Mouse (Mus musculus): ENCODE results near the gene Znhit2.

The Znhit2 gene

GRCm38 (mm10) chr19:6047154-6047898, 13.7 kb upstream of the Znhit2 start:
- DNase-seq: no peak

DNA sequence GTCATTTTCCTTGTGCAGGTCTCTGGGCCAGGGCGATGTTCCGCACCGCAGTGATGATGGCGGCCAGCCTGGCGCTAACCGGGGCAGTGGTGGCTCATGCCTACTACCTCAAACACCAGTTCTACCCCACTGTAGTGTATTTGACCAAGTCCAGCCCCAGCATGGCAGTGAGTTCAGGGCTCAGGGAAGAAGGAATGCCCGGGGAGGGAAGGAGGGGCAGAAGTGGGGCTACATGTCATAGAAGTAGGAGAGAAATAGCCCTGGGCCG, 13.2 kb upstream of the Znhit2 start:
- no peak for DNase-seq

DNA sequence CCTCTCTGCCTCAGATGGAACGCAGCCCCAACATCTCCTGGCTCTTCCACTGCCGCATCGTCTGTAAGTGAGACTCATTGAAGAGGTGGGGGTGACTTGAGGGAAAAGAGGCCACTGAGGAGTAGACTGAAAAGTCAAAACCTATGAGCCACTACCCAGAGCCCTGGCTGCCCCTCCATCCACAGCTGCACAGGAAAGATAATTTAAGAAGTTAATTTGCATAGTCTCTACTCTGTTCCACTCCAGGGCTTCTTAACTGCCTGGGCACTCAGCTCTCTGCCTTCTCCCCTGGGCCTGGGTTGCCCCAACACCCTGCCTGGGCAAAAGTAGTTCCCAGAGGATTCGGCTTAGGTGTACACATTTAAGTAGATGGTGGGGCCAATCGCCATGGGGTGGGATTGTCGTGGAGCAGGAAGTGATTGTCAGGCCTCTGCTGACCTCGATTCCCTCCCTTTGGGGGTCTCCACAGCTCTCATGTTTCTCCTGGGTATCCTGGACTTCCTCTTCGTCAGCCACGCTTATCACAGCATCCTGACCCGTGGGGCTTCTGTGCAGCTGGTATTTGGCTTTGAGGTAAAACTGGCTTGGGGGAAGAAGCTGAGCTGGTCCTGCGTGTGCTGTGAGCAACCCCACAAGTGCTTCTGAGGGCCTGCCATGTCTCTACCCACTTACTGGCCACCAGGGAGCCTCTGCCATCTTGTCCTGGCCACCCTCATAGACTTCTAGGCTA, 12.1 kb upstream of the Znhit2 start:
- DNase-seq: no peak

GRCm38 (mm10) chr19:6052516-6052915, 8.5 kb upstream of the Znhit2 start:
- DNase-seq: no peak

DNA sequence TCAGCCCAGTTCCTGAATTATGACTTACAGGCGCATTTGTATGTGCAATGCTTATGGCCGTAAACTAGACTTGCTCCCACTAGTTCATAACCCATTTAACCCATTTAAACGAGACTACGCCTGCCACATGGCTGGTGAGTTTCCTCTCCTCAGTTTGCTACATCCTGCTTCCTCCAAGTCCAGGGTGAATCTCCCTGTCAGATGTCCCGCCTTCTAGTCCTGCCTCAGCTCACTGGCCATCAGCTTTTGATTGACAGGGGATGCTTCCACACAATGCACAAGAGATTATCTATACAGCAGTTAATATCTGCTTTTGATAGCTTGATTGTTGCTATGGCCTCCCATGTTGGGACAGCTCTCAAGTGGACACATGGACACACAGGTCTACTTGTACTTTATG, 6.7 kb upstream of the Znhit2 start:
- DNase-seq: no peak

DNA sequence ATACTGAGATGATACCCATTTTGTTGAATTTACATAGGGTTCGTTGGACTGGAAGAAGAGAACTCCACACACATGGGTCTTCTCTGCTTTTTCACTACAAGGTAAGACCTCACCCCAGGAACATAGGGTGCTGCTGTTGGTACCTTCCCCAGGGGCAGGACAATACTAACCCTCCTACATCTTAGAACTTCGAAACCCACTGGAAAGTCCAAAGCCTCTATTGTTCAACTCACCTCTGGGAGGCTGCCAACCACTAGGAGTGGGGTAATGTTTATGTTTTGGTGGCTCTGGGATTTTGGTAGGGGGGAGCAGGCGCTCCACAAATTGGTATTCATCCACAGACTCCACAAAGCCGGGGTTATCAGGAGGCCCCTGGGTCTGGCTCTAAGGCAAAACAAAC, 4.3 kb upstream of the Znhit2 start:
- DNase-seq: no peak

DNA sequence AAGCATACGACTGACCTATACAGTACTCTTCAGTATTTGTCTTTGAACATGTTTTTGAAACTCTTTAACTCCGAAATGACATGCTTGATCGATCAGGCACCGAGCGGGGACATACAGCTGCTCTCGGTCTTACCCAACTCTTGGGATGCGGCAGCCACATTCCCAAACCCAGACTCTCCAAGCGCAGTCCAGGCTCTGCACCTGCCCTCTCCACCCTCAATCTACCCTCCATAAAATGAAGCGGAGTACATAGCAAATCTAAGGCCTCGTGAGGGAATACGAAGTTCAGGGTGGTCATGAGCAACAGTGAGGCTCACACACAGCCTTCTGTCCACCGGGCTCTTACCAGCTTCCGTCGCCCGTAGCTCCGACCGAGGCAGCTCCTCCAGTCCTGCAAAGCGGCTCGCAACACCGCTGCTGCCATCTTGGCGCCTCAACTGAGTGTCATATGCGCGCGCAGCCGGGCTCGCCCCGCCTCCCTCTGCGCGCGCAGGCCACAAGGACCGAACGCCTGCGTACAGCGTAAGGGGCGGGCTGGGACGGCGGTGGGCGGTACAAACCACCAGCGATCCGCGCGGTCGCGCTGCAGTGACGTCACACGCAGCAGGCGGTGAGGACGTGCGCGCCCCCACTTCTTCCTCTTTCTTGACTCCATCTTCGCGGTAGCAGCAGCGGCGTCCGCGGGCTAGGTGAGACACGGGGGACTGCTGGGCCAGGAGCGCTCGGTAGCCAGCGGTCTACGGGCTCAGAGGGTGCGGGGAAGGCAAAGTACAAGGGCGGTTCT, 3.5 kb upstream of the Znhit2 start, which contains the start of the genes Mrpl49 and Fau:
Gene Mrpl49 (minus strand): TSS at position 473 of the 784 bp plus-strand sequence.
Gene Fau (plus strand): TSS at position 532 of the 784 bp plus-strand sequence.
- DNase-seq: peak; percentile 100

DNA sequence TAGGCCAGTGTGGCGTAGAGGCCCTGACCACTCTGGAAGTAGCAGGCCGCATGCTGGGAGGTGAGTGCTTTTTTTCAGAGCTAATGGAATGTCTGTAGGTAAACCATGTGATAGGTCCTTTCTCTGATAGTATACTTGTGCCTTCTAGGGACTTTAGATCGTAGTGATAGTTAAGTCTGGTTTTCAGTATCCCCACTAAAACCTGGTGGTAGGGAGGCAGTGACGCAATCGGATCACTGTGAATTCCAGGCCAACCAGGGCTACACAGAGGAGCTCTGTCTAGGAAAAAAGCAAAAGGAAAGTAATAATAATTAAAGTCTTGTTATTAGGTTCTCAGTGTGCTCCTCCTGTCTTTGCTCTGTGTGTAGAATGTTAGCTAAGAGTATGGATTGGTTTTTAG, 2.5 kb upstream of the Znhit2 start:
- no peak for DNase-seq

GRCm38 (mm10) chr19:6058966-6059365, 2.0 kb upstream of the Znhit2 start:
- no peak for DNase-seq

DNA sequence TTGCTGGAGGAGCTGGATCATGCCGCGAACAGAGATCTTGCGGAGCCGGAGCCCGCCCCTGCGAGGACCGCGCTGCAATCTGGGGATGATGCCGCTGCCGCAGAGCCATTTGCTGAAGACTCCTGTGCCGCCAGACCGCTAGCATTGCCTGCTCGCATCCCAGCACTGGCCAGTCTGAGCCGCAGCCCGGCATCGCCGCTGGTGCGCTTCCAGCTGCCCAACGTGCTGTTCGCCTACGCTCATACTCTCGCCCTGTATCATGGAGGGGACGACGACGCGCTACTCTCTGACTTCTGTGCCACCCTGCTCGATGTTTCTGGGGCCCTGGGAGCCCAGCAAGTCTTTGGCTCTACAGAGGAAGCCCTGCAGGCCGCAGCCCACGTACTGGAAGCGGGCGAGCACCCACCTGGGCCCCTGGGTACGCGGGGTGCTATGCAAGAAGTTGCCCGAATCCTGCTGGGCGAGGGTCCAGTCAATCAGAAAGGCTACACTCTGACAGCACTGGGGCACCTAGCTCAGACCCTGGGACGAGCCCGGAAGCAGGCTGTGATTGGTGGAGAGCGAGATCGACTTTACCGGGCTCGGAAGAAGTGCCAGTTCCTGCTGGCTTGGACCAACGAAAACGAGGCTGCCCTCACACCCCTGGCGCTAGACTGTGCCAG, 780 bp downstream of the Znhit2 start:
- peak; percentile 55 for DNase-seq

DNA sequence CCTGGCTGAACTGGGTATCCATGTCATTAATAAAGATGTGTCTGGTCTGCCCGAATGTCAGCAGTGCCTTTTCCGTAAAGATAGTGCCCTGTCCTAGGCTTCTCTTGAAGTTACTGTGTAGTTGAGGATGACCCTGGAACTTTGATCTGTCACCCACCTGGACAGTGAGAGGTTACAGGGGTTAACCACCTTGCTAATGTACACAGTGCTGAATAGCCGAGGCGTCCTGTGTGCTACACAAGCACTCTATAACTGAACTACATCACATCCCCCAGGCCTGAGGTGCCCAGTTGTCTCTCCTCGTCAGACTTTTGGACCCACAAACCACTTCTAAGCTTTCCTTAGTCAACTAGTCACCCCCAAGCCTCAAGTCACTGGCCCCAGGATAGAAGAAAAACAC, 1.4 kb downstream of the Znhit2 start:
- no peak for DNase-seq

GRCm38 (mm10) chr19:6063081-6063480, 2.1 kb downstream of the Znhit2 start:
- no peak for DNase-seq

- DNase-seq: peak; percentile 42
Measured at GRCm38 (mm10) chr19:6066571-6066970, 5.6 kb downstream of the Znhit2 start.

DNA sequence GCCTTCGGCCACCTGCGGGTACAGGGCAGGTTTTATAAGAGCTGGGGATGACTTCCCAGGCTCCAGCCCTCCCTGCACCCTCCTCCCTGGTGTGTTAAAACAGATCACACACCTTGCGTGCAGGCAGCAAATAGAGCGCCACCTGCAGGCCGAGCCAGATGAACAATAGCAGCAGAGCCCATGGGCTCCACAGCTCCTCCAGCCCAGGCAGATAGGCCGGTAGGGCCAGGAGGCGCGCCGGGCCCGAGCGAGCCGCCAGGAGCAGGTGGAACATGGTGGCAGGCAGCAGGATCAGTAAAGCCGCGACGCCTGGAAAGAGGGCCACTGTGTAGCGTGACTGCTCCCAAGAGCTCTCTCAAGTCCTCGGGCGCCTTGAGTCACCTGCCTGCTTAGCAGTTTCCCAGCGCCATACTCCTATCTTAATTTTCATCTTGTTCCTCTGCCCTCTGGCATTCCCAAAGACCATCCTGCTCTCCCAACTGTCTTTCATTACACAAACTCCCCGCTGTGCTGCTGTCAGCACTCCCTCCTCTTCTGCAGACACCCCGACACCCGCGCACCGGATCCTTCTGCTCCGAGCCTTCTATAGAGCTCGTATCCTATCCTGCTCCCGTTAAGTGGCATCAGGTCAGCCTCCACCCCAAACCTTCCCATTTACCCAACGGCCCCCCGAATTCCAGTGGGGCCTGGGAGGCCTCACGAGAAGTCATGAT, 6.2 kb downstream of the Znhit2 start:
- peak; percentile 90 for DNase-seq

DNA sequence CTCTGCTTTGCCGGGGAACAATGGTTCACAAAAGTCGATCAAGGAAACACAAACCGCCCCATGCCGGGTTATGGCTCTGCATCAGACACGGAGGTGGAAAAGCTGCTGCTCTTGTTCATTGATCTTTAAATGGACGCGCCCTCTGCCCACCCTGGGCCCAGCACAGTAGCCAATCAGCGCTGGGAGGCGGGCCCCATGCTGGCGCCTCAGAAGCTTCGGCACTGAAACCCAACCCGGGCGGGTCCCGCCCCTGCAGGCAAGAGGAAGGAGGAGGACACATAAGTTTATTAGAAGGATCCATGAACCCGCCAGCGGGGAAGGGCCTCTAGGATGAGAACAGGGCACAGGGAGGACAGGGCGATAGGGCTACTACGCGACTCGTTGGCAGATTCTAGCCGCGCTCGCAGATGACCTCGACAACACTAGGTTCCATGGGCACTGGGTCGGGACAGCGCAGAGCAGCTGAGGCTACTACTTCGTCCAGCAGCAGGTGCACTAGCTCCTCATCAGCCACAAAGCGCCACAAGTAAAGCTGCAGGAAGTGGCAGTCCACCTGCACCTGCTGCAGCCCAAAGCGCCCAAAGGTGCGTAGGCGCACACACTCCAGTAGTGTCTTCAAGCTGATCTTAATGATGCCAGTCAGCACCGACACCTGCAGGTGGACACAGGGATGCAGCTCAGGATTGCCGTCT, 6.9 kb downstream of the Znhit2 start, which contains the start of gene Tm7sf2:
Gene Tm7sf2 (minus strand): TSS at position 650 of the 692 bp plus-strand sequence.
- DNase-seq: peak; percentile 86

DNA sequence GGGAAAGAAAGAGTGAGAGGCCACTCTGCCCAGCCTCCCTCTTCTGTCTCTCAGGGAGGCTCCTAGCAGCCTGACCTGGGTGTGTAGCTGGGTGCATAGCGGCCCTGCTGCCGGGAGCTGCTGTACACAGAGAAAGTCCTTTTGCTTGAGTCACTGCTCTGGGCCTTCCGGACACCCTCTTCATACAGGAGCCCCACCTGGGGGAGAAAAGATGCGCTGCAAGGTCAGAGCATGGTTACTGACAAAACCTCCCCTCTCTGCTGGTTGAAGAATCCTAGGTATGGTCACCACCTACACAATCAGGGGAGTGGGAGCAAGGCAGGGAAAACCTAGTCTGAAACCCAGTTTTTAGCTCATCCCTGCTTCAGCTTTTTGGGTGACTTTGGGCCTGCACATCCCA, 8.0 kb downstream of the Znhit2 start:
- DNase-seq: no peak

- DNase-seq: no peak
Measured at GRCm38 (mm10) chr19:6069851-6070250, 8.9 kb downstream of the Znhit2 start.

DNA sequence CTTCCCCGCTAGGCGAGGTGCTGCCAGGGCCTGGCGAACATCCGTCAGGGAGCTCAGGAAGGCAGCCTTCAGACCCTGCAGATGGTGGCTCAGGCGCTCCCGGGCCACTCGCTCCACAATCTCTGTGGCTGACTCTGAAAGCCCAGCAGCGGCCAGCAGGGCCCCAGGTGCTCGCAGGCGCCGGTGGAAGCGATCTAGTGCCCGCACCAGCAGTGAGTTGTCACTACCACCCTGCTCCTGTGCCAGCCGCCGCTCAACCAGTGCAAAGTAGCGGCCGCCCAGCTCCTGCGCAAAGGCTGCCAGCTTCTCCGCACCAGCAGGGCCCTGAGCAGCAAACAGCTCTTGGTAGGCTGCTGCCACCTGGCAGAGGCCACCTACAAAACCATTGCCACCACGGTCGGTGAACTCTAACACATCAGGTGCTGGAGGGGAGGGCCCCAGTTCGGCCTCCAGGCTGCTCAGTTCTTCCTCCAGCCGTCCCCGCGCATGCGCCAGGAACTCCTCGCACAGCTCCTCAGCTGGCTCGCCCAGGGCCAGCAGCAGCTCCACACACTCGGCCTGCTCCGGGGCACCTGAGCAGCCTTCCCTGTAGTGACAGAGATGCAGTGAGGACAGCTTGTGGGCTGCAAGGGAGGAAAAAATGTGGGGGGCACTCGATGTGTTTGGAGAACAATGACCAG, 9.7 kb downstream of the Znhit2 start:
- DNase-seq: no peak

DNA sequence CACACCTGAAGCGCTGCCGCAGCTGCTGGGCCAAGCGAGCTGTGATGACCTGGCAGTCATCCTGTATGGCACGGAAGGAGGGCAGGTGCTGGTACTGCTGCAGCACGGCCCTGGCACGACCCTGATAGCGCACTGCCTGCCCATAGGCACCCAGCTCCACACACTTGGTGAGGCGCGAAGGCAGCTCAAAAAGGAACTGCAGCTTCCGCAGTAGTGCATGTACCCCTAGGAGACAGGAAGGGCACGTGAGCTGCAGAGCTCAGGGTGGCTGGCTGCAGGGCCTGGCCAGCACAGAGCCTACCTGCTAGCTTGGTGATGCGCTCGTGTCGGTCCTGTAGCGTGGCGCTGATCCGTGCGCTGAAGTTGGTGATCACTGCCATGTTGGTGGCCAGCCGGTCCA, 10.3 kb downstream of the Znhit2 start:
- no peak for DNase-seq

- no peak for DNase-seq
Measured at GRCm38 (mm10) chr19:6073889-6074288, 12.9 kb downstream of the Znhit2 start.
